Mouse (Mus musculus): ENCODE results near the gene 4930451I11Rik.

4930451I11Rik gene

GRCm38 (mm10) chr7:126833294-126833693 is 1.9 kb upstream of the 4930451I11Rik start:
- no peak for DNase-seq (ENCODE audit: low read depth)

GRCm38 (mm10) chr7:126832036-126832598 is 678 bp upstream of the 4930451I11Rik start:
- peak; percentile 96 for DNase-seq (ENCODE audit: low read depth)

DNA sequence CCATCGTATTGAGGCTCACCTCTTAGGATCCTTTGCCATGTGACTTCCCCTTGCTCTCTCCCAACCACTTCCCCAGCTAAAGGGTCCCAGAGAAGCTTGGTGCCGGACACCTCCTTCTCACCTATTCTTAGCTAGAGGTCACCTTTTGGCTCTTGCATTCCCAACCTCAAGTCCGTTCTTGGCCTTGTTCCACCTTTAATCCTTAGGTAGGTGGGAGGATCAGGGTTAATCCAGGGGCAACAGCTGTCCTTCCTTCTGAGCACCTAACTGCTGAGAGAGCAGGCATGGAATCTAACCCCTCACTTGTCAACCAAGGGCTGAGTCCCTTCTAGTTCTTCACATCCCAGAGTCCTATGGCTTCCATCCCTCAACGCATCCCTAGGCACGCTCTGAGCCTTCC is 5.5 kb downstream of the 4930451I11Rik start:
- DNase-seq (ENCODE audit: low read depth): no peak

DNA sequence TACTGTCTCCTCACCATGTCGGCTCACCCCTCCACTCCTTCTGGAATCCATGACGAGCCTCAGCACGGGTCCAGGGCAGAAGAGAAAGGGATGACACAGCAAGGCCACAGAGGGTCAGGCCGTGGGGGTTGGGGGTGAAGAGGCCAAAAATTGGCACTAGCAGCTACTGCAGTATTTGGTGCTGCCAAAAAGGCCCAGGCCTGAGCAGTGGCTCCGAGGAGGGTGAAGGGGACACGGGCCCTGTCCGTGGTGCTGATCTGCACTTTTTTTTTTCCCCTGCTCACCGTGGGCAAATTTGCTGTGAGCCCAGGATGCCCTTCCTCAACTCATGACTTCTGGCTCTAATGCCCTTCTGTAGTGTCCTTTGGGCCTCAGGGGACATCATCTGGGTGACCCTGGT is 6.0 kb downstream of the 4930451I11Rik start:
- DNase-seq (ENCODE audit: low read depth): peak; percentile 37

DNA sequence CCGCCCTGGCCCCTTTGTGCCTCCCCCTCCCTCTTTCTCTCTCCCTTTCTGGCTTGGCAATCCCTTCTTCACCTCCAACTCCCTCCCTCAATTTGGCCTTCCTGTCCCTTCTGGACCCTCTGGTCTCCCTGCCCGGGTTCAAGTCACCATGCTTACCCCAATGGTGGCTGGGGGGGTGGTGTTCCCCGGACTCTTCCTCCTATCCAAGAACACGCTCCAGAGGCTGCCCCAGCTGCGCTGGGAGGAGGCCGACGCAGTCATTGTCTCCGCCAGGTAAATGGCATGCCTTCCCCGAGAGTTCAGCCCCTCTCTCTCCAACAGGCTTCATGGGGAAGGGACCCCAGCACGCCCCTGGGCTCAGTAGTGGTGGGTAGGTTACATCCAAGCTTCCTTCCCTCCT is 7.5 kb downstream of the 4930451I11Rik start:
- DNase-seq (ENCODE audit: low read depth): no peak

- DNase-seq (ENCODE audit: low read depth): no peak
Observed at GRCm38 (mm10) chr7:126823202-126823711, 8.2 kb downstream of the 4930451I11Rik start.

DNA sequence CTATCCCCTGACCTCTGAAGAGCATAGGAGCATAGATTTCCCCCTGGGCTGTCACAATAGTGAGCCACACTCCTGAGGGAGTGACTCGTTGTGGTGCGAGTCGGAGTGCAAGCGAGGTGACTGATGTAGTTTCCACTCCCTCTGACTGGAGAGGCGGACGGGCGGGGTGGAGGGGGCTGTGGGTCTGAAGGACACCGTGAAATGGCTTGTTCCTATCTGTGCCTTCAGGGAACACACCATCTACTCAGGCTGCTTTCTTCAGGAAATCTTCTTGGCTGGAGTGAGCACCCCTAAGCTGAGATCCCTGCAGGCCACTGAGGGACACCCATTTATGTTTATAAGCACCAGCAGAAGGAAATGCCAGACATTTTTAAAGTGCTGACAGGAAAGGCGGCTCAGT is 8.7 kb downstream of the 4930451I11Rik start:
- no peak for DNase-seq (ENCODE audit: low read depth)

GRCm38 (mm10) chr7:126821835-126822511 is 9.5 kb downstream of the 4930451I11Rik start:
- DNase-seq (ENCODE audit: low read depth): peak; percentile 86

DNA sequence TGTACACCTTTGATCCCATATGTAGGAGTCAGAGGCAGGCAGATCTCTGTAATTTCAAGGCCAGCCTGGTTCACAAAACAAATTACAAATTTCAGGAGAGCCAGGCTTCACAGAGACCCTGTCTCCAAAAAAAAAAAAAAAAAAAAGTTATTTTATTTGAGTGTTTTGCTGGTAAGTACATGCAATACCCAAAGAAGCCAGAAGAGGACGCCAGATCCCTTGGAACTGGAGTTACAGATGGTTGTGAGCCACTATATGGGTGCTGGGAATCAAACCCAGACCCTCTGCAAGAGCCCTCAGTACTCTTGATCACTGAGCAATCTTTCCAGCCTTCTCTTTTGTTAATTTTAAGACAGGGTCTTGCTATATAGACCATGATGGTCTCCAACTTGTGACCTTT is 12.6 kb downstream of the 4930451I11Rik start:
- no peak for DNase-seq (ENCODE audit: low read depth)

GRCm38 (mm10) chr7:126817595-126817994 is 13.8 kb downstream of the 4930451I11Rik start:
- no peak for DNase-seq (ENCODE audit: low read depth)

GRCm38 (mm10) chr7:126816494-126816893 is 14.9 kb downstream of the 4930451I11Rik start:
- no peak for DNase-seq (ENCODE audit: low read depth)

- DNase-seq (ENCODE audit: low read depth): peak; percentile 68
Observed at GRCm38 (mm10) chr7:126815726-126816222, 15.7 kb downstream of the 4930451I11Rik start.

GRCm38 (mm10) chr7:126809723-126810369 is 21.6 kb downstream of the 4930451I11Rik start:
- DNase-seq (ENCODE audit: low read depth): peak; percentile 49

- peak; percentile 90 for DNase-seq (ENCODE audit: low read depth)
Observed at GRCm38 (mm10) chr7:126808703-126809455, 22.6 kb downstream of the 4930451I11Rik start.

DNA sequence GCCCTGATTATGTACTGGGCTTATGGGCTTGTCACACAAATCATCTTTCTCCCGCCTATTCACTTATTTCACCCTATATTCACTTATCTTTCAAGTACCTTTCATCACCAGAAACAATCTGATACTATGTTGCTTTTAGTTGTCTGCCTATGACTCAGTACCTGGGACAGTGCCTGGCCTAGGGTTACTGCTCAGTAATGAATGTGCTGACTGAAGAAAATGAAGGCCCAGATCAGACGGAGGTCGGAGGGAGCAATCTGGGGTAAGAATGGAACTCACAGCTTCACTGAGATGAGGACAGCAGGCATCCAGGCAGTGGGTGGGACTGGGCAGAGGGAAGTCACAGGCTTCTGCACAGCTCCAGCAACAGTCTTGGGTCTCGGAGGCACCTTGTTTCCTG is 24.0 kb downstream of the 4930451I11Rik start:
- no peak for DNase-seq (ENCODE audit: low read depth)

DNA sequence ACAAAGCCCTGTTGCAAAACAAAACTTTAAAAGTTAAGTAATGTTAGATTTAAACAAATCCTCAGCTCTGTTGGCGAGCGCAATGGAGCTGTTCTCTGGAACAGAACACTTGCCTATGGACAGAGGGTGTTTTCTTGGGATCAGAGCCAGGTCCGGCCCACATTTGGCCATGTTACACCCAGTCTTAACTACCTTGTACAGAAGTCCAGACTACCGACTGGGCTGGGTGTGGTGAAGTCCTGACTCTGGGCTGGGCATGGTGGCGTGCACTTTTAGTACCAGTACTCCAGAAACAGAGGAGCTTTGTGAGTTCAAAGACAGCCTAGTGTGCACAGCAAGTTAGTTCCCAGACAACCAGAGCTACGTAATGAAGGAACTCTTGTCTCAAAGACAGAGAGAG is 24.5 kb downstream of the 4930451I11Rik start:
- no peak for DNase-seq (ENCODE audit: low read depth)

- DNase-seq (ENCODE audit: low read depth): peak; percentile 74
Observed at GRCm38 (mm10) chr7:126803751-126804150, 27.7 kb downstream of the 4930451I11Rik start.

DNA sequence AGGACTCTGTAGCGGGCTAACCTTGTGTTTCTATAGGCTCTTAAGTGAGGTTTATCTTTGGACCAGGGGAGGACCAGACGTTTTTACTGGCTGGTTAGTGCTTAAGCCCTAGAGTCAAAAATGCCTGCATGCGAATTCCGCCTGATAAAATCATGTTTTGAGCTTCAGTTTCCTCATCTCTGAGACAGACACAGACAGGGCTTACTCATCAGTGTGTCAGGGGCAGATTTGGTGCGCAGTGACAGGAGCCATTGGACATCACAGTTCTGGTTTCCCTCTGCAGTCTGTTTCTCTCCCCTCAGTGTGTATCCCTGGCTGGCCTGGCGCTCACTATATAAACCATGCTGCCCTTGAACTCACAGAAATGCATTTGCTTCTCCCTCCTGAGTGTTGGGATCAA is 28.3 kb downstream of the 4930451I11Rik start:
- peak; percentile 69 for DNase-seq (ENCODE audit: low read depth)

GRCm38 (mm10) chr7:126802134-126802889 is 29.1 kb downstream of the 4930451I11Rik start:
- DNase-seq (ENCODE audit: low read depth): no peak

DNA sequence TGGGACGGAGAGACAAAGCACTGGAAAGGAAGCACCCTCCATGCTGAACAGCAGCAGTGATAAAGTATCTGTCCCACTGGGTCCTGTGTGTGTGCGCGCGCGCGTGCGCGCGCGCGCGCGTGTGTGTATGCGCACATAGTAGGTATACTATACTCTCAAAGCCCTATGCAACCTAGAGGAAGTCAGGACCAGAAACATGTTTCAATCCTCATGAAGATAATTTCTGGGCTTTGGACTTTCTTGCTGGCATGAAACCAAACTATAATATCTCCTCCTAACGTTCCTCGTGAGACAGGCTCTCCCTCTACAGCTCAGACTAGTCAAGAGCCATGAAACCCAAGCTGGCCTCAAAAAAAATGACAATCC is 30.4 kb downstream of the 4930451I11Rik start:
- no peak for DNase-seq (ENCODE audit: low read depth)

DNA sequence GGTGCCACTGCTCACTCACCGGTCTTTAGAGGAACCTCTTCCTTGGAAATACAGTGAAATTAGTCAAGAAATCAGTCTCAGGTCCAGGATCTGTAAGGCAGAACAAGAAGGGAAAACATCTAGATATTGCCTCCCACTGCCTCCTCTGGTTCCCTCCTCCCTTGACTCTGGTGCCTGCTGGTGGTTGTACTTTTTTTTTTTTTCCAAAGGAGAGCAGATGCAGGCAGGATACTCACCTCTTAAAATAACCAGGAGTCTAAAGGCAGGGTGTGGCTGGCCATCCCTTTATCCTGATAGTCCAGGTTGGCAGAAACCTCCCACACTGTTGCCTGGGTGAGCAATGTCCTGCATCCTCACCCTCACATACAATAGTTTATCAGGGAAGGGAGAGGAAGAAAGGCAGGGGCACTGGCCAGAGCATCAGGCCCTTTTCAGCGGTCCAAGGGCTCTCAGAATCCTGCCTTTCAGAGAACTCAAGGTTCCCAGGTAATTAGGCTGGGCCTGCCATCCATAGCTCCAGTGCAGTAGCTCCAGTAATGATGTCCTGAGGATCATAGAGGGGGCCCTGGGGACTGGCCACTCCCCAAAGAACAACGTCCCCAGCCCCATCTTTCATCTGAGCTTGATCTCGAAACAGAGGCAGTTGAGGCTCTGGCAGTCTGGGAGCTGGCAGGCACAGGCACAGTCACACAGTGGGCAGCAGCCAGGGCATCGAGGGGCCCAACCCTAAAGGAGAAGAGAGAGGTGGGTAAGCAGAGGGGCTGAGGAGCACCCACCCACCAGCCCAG is 31.0 kb downstream of the 4930451I11Rik start:
- DNase-seq (ENCODE audit: low read depth): no peak

All from 416B (cell line).